Mouse (Mus musculus) liver, embryonic 13.5 days (tissue): ENCODE results near the gene Icos. TPM values are rescaled to one million over a fixed set of nuclear protein-coding genes. Genes with fewer than 3 reads are reported as not detected.

ENCODE experiments used
- ATAC-seq: fragments of 200-750 bp; cut with Nextera tagmentation; 2 replicates; pipeline ENCODE4 v1.8.0; 2017; ENCODE audit warnings: low read depth, mild to moderate bottlenecking, moderate number of reproducible peaks, moderate library complexity
- DNase-seq: peaks from one replicate; pipeline ENCODE4 v3.0.0; 2022
- H3K27ac ChIP-seq: fragments of 300-500 bp; sonication (generic); 2 replicates; pipeline ENCODE4 v1.5.1; 2015; ENCODE audit warnings: moderate library complexity, mild to moderate bottlenecking, inconsistent platforms
- H3K27me3 ChIP-seq: fragments of 300-500 bp; sonication (generic); 2 replicates; pipeline ENCODE4 v1.6.1; 2015; ENCODE audit warnings: mild to moderate bottlenecking, inconsistent platforms
- H3K36me3 ChIP-seq: fragments of 300-500 bp; sonication (generic); 2 replicates; pipeline ENCODE4 v1.6.1; 2015; ENCODE audit warnings: mild to moderate bottlenecking, inconsistent platforms
- H3K4me1 ChIP-seq: fragments of 300-500 bp; sonication (generic); replicated peaks from 2 replicates; pipeline ENCODE4 v1.6.1; 2015; ENCODE audit warnings: inconsistent platforms
- H3K4me2 ChIP-seq: fragments of 300-500 bp; sonication (generic); 2 replicates; pipeline ENCODE4 v1.6.1; 2015; ENCODE audit warnings: inconsistent platforms, mild to moderate bottlenecking, moderate library complexity
- H3K4me3 ChIP-seq: fragments of 300-500 bp; sonication (generic); replicated peaks from 2 replicates; pipeline ENCODE4 v1.5.1; 2015; ENCODE audit warnings: mild to moderate bottlenecking, inconsistent platforms
- H3K9ac ChIP-seq: fragments of 300-500 bp; sonication (generic); 2 replicates; pipeline ENCODE4 v1.6.1; 2015; ENCODE audit warnings: mild to moderate bottlenecking, inconsistent platforms
- H3K9me3 ChIP-seq: fragments of 300-500 bp; sonication (generic); replicated peaks from 2 replicates; pipeline ENCODE4 v1.6.1; 2016; ENCODE audit warnings: inconsistent platforms
- WGBS: fragments of 180-500 bp; shearing (Covaris S2); methylation state at CpG from one replicate; pipeline ENCODE4 v1.1.7; 2015; ENCODE audit not compliant: insufficient replicate concordance; 5-methylcytosine and 5-hydroxymethylcytosine counted together
- polyA plus RNA-seq: library from polyadenylated mRNA; unstranded; fragments of >200 nt; fragmentation: Nextera tagmentation; extraction: Ambion mirVana; gene quantifications from 2 replicates; pipeline ENCODE4 v1.2.1, GENCODE M21; 2015

Icos gene
- polyA plus RNA-seq, 1 experiment from 2014 or later, result 0.59 TPM

DNA sequence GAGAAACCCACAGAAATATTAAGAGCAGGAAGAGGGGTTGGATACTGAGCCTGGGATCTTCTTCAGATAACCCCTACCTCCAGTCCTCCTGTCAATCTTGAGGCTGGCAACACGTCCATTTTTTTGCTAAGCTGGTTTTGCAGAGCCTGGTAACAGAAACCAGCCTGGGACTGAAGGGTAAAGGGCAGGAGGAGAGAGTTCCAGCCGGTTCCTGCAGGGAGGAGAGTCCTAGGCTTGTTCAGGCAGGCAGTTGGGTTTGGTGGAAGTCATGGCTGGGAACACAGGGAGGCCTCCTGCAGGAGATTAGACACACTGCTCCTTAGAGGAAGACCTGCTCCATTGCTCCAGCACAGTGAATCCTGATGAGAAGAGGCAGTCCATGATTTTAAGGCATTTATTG lies 10.2 kb upstream of the Icos start:
- DNase-seq (no peak), ATAC-seq (no peak)
- Histone ChIP-seq H3K4me2 (no peak overlapping the region), H3K4me3 (no peak overlapping the region), H3K27ac (no peak overlapping the region), H3K36me3 (no peaks in the 10 kb centered on the region), H3K27me3 (no peaks in the 10 kb centered on the region), H3K4me1 (no peaks in the 10 kb centered on the region), H3K9me3 (no peaks in the 10 kb centered on the region), H3K9ac (no peak overlapping the region)
- WGBS, result 20% methylated on average over 2 of the region's 2 CpGs

- 66% methylated on average over 1 of the region's 1 CpGs for WGBS
- no peaks in the 10 kb centered on the region for H3K27me3 ChIP-seq
- no peak for DNase-seq
- H3K9me3 ChIP-seq, result no peaks in the 10 kb centered on the region
- no peaks in the 10 kb centered on the region for H3K4me1 ChIP-seq
- no peak overlapping the region for H3K4me3 ChIP-seq
- H3K4me2 ChIP-seq, result no peak overlapping the region
- ATAC-seq, result no peak
- H3K36me3 ChIP-seq, result no peaks in the 10 kb centered on the region
- no peak overlapping the region for H3K9ac ChIP-seq
- no peak overlapping the region for H3K27ac ChIP-seq
These were observed 6.9 kb upstream of the Icos start for GRCm38 (mm10) chr1:60970846-60971245.

- Histone ChIP-seq H3K9me3 (no peaks in the 10 kb centered on the region), H3K36me3 (no peaks in the 10 kb centered on the region), H3K27ac (no peak overlapping the region), H3K4me1 (no peaks in the 10 kb centered on the region), H3K4me2 (no peak overlapping the region), H3K9ac (no peak overlapping the region), H3K4me3 (no peak overlapping the region), H3K27me3 (no peaks in the 10 kb centered on the region)
- ATAC-seq (no peak), DNase-seq (no peak)
- WGBS, result 57% methylated on average over 3 of the region's 3 CpGs
These were observed 3.5 kb upstream of the Icos start for GRCm38 (mm10) chr1:60974221-60974620.

- no peak for ATAC-seq
- H3K27me3 ChIP-seq, result no peaks in the 10 kb centered on the region
These were observed 2.0 kb upstream of the Icos start for GRCm38 (mm10) chr1:60975646-60976294.

DNA sequence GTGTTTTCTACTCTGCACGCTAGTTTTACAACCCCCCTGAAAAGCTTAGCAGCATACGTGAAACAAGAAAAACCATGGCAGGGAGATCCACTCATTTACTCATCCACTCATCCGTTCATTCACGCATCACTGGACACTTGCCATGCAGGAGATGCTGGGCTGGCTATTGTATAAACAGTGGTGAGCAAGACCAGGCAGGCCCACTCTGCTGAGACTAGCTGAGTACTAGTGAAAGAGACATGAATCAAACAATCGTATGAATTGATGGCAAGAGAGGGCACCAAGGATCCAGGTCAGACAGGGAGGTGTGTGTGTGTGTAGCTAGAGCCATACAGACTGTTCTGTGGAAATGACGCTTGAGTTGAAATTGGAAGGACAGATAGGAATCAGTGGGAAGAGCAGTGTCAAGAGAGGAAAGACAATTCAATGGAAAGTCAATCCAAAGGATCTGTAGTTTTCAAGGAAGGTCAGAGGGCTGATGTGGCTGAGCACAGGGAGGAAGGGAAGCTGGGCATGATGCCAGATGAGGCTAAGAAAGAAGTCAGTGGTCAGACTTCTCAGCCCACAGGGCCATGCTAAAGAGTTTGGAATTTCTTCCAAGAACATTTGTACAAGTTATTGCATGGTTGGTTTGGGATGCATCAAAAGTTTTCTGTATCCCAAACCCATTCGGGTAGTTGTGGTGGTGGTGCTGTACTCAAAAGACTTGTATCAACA lies 1.6 kb downstream of the Icos start:
- Histone ChIP-seq H3K4me3 (no peak overlapping the region), H3K4me2 (no peak overlapping the region), H3K9me3 (no peaks in the 10 kb centered on the region), H3K4me1 (no peaks in the 10 kb centered on the region), H3K27me3 (no peaks in the 10 kb centered on the region), H3K36me3 (no peaks in the 10 kb centered on the region), H3K9ac (no peak overlapping the region), H3K27ac (no peak overlapping the region)
- ATAC-seq, result no peak
- DNase-seq, result no peak
- 71% methylated on average over 7 of the region's 7 CpGs for WGBS

More at GRCm38 (mm10) chr1:60975646-60976294, 2.0 kb upstream of the Icos start:
- no peaks in the 10 kb centered on the region for H3K9me3 ChIP-seq
- H3K9ac ChIP-seq, result no peak overlapping the region
- WGBS, result 60% methylated on average over 5 of the region's 5 CpGs
- no peak overlapping the region for H3K27ac ChIP-seq
- H3K4me2 ChIP-seq, result no peak overlapping the region
- H3K4me3 ChIP-seq, result no peak overlapping the region
- H3K4me1 ChIP-seq, result no peaks in the 10 kb centered on the region
- no peak for DNase-seq
- H3K36me3 ChIP-seq, result no peaks in the 10 kb centered on the region

- no peaks in the 10 kb centered on the region for H3K9me3 ChIP-seq
- WGBS, result 42% methylated on average over 2 of the region's 2 CpGs
- H3K4me3 ChIP-seq, result no peak overlapping the region
- H3K27me3 ChIP-seq, result no peaks in the 10 kb centered on the region
- no peaks in the 10 kb centered on the region for H3K36me3 ChIP-seq
- ATAC-seq, result no peak
- H3K27ac ChIP-seq, result no peak overlapping the region
- H3K9ac ChIP-seq, result no peak overlapping the region
- H3K4me1 ChIP-seq, result no peaks in the 10 kb centered on the region
- no peak for DNase-seq
- no peak overlapping the region for H3K4me2 ChIP-seq
These were observed 2.1 kb downstream of the Icos start for GRCm38 (mm10) chr1:60979843-60980235.

DNA sequence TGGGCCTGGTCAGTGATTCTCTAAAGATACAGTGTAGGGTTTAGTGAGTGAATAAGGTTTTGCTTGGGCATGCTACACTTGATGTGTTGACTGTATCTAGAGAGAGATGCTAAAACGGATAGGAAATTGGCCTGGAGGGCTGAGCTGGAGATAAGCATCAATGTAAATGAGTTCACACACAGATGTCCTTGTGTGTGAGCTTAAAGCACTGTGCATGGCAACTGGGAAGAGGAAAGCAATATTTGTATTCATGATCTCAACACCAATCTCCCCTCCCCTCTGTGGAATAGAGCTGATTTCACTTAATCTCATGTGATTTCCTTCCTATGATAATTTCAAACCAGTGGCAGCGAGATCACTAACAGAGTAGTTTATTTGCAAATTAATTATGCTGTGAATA lies 7.3 kb downstream of the Icos start:
- H3K9me3 ChIP-seq, result no peaks in the 10 kb centered on the region
- no peak overlapping the region for H3K27ac ChIP-seq
- H3K4me2 ChIP-seq, result no peak overlapping the region
- H3K36me3 ChIP-seq, result no peaks in the 10 kb centered on the region
- H3K4me3 ChIP-seq, result no peak overlapping the region
- H3K9ac ChIP-seq, result no peak overlapping the region
- H3K4me1 ChIP-seq, result no peaks in the 10 kb centered on the region
- DNase-seq (no peak), ATAC-seq (no peak)
- no peaks in the 10 kb centered on the region for H3K27me3 ChIP-seq
- WGBS, result 26% methylated on average over 2 of the region's 2 CpGs

DNA sequence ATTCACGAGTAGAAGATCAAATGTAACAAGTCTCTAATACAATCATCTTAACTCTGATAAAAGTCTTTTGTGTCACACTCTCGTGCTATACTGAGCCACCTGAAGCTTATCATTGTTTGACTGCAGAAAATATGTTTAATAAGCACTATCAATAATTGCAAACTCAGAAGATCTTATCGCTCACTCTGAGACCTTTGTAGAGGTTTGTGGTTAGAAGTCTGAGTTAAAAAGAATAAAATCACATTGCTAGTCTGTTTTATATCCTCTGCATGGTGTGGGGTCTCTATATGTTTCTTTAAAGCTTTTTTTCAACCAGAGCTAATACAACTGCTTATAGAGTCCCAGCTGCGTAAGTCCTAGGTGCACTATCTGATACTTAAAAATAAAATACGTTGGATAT lies 8.4 kb downstream of the Icos start:
- H3K4me2 ChIP-seq, result no peak overlapping the region
- no peak overlapping the region for H3K27ac ChIP-seq
- H3K27me3 ChIP-seq, result no peaks in the 10 kb centered on the region
- no peaks in the 10 kb centered on the region for H3K4me1 ChIP-seq
- ATAC-seq (no peak), DNase-seq (no peak)
- no peak overlapping the region for H3K4me3 ChIP-seq
- no peak overlapping the region for H3K9ac ChIP-seq
- 56% methylated on average over 5 of the region's 5 CpGs for WGBS
- no peaks in the 10 kb centered on the region for H3K9me3 ChIP-seq
- no peaks in the 10 kb centered on the region for H3K36me3 ChIP-seq

- DNase-seq (no peak), ATAC-seq (no peak)
- no peaks in the 10 kb centered on the region for H3K36me3 ChIP-seq
- no peak overlapping the region for H3K4me3 ChIP-seq
- no peaks in the 10 kb centered on the region for H3K9me3 ChIP-seq
- no peak overlapping the region for H3K27ac ChIP-seq
- H3K27me3 ChIP-seq, result no peaks in the 10 kb centered on the region
- no peaks in the 10 kb centered on the region for H3K4me1 ChIP-seq
- WGBS, result 59% methylated on average over 5 of the region's 5 CpGs
- H3K9ac ChIP-seq, result no peak overlapping the region
- H3K4me2 ChIP-seq, result no peak overlapping the region
These were observed 11.4 kb downstream of the Icos start for GRCm38 (mm10) chr1:60989086-60989485.

DNA sequence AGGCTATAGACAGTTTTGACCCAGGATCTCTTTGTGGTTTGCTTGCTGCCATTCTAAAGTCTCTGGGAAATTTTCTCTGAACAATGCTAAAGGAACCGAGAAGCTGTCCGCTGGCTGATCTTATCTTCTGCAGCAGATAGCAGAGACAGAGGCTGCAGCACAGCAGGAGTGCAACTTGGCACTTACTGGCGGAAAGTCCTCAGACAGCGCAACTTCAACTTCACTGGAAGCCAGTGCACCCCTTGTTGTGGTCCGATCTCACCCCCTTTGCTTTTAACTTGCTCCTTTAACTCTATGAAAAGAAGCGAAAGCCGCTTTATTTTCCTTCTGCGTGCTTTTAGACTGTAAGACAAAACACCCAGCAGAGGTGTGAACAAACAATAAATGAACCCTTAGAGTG lies 12.6 kb downstream of the Icos start:
- no peak overlapping the region for H3K9ac ChIP-seq
- no peak overlapping the region for H3K4me2 ChIP-seq
- H3K9me3 ChIP-seq, result no peaks in the 10 kb centered on the region
- H3K4me1 ChIP-seq, result no peaks in the 10 kb centered on the region
- no peak for ATAC-seq
- no peak overlapping the region for H3K27ac ChIP-seq
- no peaks in the 10 kb centered on the region for H3K36me3 ChIP-seq
- 23% methylated on average over 8 of the region's 8 CpGs for WGBS
- no peaks in the 10 kb centered on the region for H3K27me3 ChIP-seq
- DNase-seq, result no peak
- H3K4me3 ChIP-seq, result no peak overlapping the region

GRCm38 (mm10) chr1:60998008-60998557 lies 20.4 kb downstream of the Icos start:
- Histone ChIP-seq H3K27ac (no peak overlapping the region), H3K4me2 (no peak overlapping the region), H3K36me3 (no peaks in the 10 kb centered on the region), H3K9ac (no peak overlapping the region), H3K27me3 (no peaks in the 10 kb centered on the region), H3K9me3 (no peaks in the 10 kb centered on the region), H3K4me1 (no peaks in the 10 kb centered on the region), H3K4me3 (no peak overlapping the region)
- DNase-seq, result no peak
- WGBS, result 80% methylated on average over 3 of the region's 3 CpGs
- no peak for ATAC-seq

GRCm38 (mm10) chr1:60998689-60999088 lies 21.0 kb downstream of the Icos start:
- Histone ChIP-seq H3K27me3 (no peaks in the 10 kb centered on the region), H3K4me2 (no peak overlapping the region), H3K4me1 (no peaks in the 10 kb centered on the region), H3K9me3 (no peaks in the 10 kb centered on the region), H3K9ac (no peak overlapping the region), H3K27ac (no peak overlapping the region), H3K4me3 (no peak overlapping the region), H3K36me3 (no peaks in the 10 kb centered on the region)
- 58% methylated on average over 2 of the region's 2 CpGs for WGBS
- ATAC-seq (no peak), DNase-seq (no peak)
